Mouse (Mus musculus) common myeloid progenitor, adult 5-6 weeks (primary cell): ENCODE measurements around the gene Abcb1b. TPM values are rescaled to one million over a fixed set of nuclear protein-coding genes. Genes with fewer than 3 reads are reported as not detected.
A peak's percentile ranks its signal among the peaks of the same experiment; 100 is the strongest.
"Not testable (repeated sequence)": the region's sequence is repeated elsewhere in the genome, so short reads cannot be mapped to it uniquely, and the experiment has no call there.

Experiments used
- ATAC-seq: replicated peaks from 2 replicates; pipeline ENCODE4 v1.8.0; 2016; ENCODE audit warnings: low read depth, mild to moderate bottlenecking, moderate TSS enrichment, inconsistent platforms; ENCODE audit not compliant: poor library complexity, severe bottlenecking
- total RNA-seq: library from RNA; stranded (forward); fragments of 200-1000, 187-1606 nt; gene quantifications from 2 replicates; pipeline ENCODE4 v1.2.3, GENCODE M21; 2017

The Abcb1b gene
- total RNA-seq, 1 experiment from 2014 or later: 43.0 TPM

GRCm38 (mm10) chr5:8861811-8862210 is 63.9 kb downstream of the Abcb1b start:
- ATAC-seq: no peak

- ATAC-seq: peak; percentile 53
Measured at GRCm38 (mm10) chr5:8863580-8864337, 65.8 kb downstream of the Abcb1b start.

- ATAC-seq: not testable (repeated sequence)
Measured at GRCm38 (mm10) chr5:8865630-8866029, 67.7 kb downstream of the Abcb1b start.

- no peak for ATAC-seq
Measured at GRCm38 (mm10) chr5:8866366-8866765, 68.4 kb downstream of the Abcb1b start.

- ATAC-seq: peak; percentile 89
Measured at GRCm38 (mm10) chr5:8868019-8868418, 70.1 kb downstream of the Abcb1b start.

GRCm38 (mm10) chr5:8872979-8873915 is 75.3 kb downstream of the Abcb1b start:
- ATAC-seq: no peak

GRCm38 (mm10) chr5:8877086-8877485 is 79.1 kb downstream of the Abcb1b start:
- no peak for ATAC-seq

- peak; percentile 78 for ATAC-seq
Measured at GRCm38 (mm10) chr5:8877800-8878199, 79.9 kb downstream of the Abcb1b start.

GRCm38 (mm10) chr5:8885837-8886236 is 87.9 kb downstream of the Abcb1b start:
- no peak for ATAC-seq

- ATAC-seq: peak; percentile 69
Measured at GRCm38 (mm10) chr5:8893300-8894103, 95.6 kb downstream of the Abcb1b start, which contains the start of gene Abcb4. Gene Abcb4 (plus strand): TSS chr5:8893717.

GRCm38 (mm10) chr5:8894104-8894425 is 96.1 kb downstream of the Abcb1b start:
- ATAC-seq: no peak

- ATAC-seq: peak; percentile 61
Measured at GRCm38 (mm10) chr5:8894641-8895490, 96.9 kb downstream of the Abcb1b start.

GRCm38 (mm10) chr5:8896198-8896597 is 98.3 kb downstream of the Abcb1b start:
- ATAC-seq: no peak

GRCm38 (mm10) chr5:8898246-8898645 is 100.3 kb downstream of the Abcb1b start:
- ATAC-seq: no peak

GRCm38 (mm10) chr5:8901001-8901400 is 103.1 kb downstream of the Abcb1b start:
- no peak for ATAC-seq

GRCm38 (mm10) chr5:8902141-8902817 is 104.3 kb downstream of the Abcb1b start:
- no peak for ATAC-seq

- no peak for ATAC-seq
Measured at GRCm38 (mm10) chr5:8904539-8904938, 106.6 kb downstream of the Abcb1b start.

- ATAC-seq: peak; percentile 91
Measured at GRCm38 (mm10) chr5:8911567-8912198, 113.7 kb downstream of the Abcb1b start.
